Mouse (Mus musculus): ENCODE results near the gene Rassf2. TPM values are rescaled to one million over a fixed set of nuclear protein-coding genes. Genes with fewer than 3 reads are reported as not detected.

Rassf2 gene
- polyA plus RNA-seq, 1 experiment from 2014 or later: 23.4 TPM

DNA sequence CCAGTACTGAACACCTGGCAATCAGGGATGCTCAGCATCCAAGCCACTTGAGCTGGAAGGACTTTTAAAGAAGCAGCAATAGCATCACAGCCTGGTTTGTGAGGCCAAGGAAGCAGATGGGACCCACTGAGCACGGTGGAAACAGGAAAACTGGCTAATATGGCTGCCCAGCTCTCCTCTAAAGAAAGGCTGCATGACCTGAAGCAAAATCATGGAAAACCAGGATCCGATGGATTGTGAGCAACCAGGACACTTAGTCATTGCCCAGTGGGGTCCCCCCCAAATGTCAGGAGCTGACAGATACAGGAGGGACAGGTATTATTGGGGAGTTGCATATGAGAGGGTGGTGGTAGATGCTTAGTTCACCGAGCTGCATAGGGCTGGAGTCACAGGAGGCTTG lies 81.9 kb downstream of the Rassf2 start:
- Histone ChIP-seq H3K9ac (no peak overlapping the region), H3K9me3 (no peaks in the 10 kb centered on the region), H3K36me3 (no peaks in the 10 kb centered on the region), H3K27ac (replicated peaks) (no peak overlapping the region), H3K4me2 (no peak overlapping the region), H3K27me3 (peaks cover 27% of the 10 kb centered on the region), H3K4me1 (replicated peaks) (peaks cover 12% of the 10 kb centered on the region), H3K4me3 (no peak overlapping the region)
- WGBS: 79% methylated on average over 3 of the region's 3 CpGs
- no peak for ATAC-seq (ENCODE audit: low read depth)

DNA sequence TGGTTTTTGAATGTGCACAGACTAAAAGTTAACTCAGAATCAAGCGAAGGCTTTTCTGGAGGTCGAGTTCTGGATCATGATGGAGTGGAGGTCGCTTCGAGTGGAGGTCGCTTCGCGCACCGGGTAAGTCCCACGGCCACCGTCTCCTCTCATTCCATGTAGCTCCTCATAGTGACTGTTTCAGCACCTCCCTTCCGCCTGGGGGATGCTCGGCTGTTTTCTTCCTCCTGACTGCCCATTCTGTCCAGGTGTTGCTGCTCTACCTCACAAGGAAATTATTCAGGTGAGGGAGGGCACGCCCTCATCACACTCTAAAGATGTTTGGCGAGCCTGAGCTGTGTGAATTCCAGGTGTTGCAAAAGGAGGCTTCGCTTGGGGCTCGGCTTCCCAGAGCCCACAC lies 83.7 kb downstream of the Rassf2 start:
- no peak overlapping the region for H3K4me2 ChIP-seq
- no peak overlapping the region for H3K27ac ChIP-seq (replicated peaks)
- WGBS: 89% methylated on average over 16 of the region's 16 CpGs
- H3K9ac ChIP-seq: no peak overlapping the region
- no peak overlapping the region for H3K4me3 ChIP-seq
- H3K27me3 ChIP-seq: peaks cover 9% of the 10 kb centered on the region
- no peaks in the 10 kb centered on the region for H3K36me3 ChIP-seq
- no peak for ATAC-seq (ENCODE audit: low read depth)
- H3K4me1 ChIP-seq (replicated peaks): 0 out of 2 replicates have a peak, but pooled peaks cover 4% of the 10 kb centered on the region
- no peaks in the 10 kb centered on the region for H3K9me3 ChIP-seq

- Histone ChIP-seq H3K4me3 (no peak overlapping the region), H3K9ac (no peak overlapping the region), H3K27ac (replicated peaks) (no peak overlapping the region), H3K27me3 (peaks cover 5% of the 10 kb centered on the region; the same call in 1 of the 2 replicates), H3K9me3 (no peaks in the 10 kb centered on the region), H3K4me2 (no peak overlapping the region), H3K4me1 (replicated peaks) (0 out of 2 replicates have a peak, but pooled peaks cover 4% of the 10 kb centered on the region), H3K36me3 (no peaks in the 10 kb centered on the region)
- WGBS: 90% methylated on average over 6 of the region's 6 CpGs
- no peak for ATAC-seq (ENCODE audit: low read depth)
Measured at GRCm38 (mm10) chr2:131945765-131946164, 84.3 kb downstream of the Rassf2 start.

- no peak overlapping the region for H3K4me3 ChIP-seq
- no peaks in the 10 kb centered on the region for H3K4me1 ChIP-seq (replicated peaks)
- no peaks in the 10 kb centered on the region for H3K27me3 ChIP-seq
- no peak overlapping the region for H3K27ac ChIP-seq (replicated peaks)
- H3K9ac ChIP-seq: no peak overlapping the region
- WGBS: 88% methylated on average over 8 of the region's 8 CpGs
- H3K9me3 ChIP-seq: no peaks in the 10 kb centered on the region
- H3K36me3 ChIP-seq: no peaks in the 10 kb centered on the region
- ATAC-seq (ENCODE audit: low read depth): no peak
- H3K4me2 ChIP-seq: no peak overlapping the region
Measured at GRCm38 (mm10) chr2:131945225-131945624, 84.8 kb downstream of the Rassf2 start.

- ATAC-seq (ENCODE audit: low read depth): no peak
- no peaks in the 10 kb centered on the region for H3K36me3 ChIP-seq
Measured at GRCm38 (mm10) chr2:131944370-131944769, 85.7 kb downstream of the Rassf2 start.

GRCm38 (mm10) chr2:131941501-131941900 lies 88.6 kb downstream of the Rassf2 start:
- no peak for ATAC-seq (ENCODE audit: low read depth)
- 85% methylated on average over 6 of the region's 6 CpGs for WGBS
- no peaks in the 10 kb centered on the region for H3K4me1 ChIP-seq (replicated peaks)

More at GRCm38 (mm10) chr2:131944370-131944769, 85.7 kb downstream of the Rassf2 start:
- 16% methylated on average over 1 of the region's 1 CpGs for WGBS
- Histone ChIP-seq H3K9me3 (no peaks in the 10 kb centered on the region), H3K4me3 (no peak overlapping the region), H3K27ac (replicated peaks) (no peak overlapping the region), H3K4me2 (no peak overlapping the region), H3K4me1 (replicated peaks) (no peaks in the 10 kb centered on the region), H3K9ac (no peak overlapping the region), H3K27me3 (no peaks in the 10 kb centered on the region)

DNA sequence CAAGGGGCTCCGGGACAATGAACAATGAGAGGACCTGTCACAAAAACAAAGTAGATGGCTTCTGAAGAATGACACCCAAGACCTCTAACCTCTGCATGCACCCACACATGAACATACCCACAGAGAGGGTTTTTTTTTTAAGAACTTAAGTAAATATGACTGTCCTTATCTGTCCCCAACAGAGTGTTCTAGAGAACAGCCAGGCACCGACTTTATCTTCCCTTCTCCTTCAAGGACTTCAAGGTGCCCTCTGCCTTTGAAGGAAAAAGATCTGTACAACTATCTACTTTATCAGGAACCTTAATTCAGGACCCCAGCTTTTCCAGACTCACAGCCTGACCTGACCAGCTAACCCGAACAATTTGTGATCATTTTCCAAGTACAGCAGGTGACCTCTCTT lies 89.6 kb downstream of the Rassf2 start:
- Histone ChIP-seq H3K27me3 (no peaks in the 10 kb centered on the region), H3K27ac (replicated peaks) (no peak overlapping the region), H3K9me3 (no peaks in the 10 kb centered on the region), H3K4me3 (no peak overlapping the region), H3K4me2 (no peak overlapping the region), H3K9ac (no peak overlapping the region), H3K36me3 (peaks cover 20% of the 10 kb centered on the region), H3K4me1 (replicated peaks) (no peaks in the 10 kb centered on the region)
- WGBS: 85% methylated on average over 3 of the region's 3 CpGs
- no peak for ATAC-seq (ENCODE audit: low read depth)

More at GRCm38 (mm10) chr2:131941501-131941900, 88.6 kb downstream of the Rassf2 start:
- Histone ChIP-seq H3K9me3 (no peaks in the 10 kb centered on the region), H3K27me3 (no peaks in the 10 kb centered on the region), H3K36me3 (peaks cover 16% of the 10 kb centered on the region), H3K27ac (replicated peaks) (no peak overlapping the region), H3K9ac (no peak overlapping the region), H3K4me2 (no peak overlapping the region), H3K4me3 (no peak overlapping the region)

Other genes starting within 250 kb of the Rassf2 start
- gene Erv3, start 170.5 kb downstream of the Rassf2 start, polyA plus RNA-seq (2015; fragmentation: Nextera tagmentation; extraction: Ambion mirVana): 0.07 TPM in 1 of 2 replicates, not detected in the other
- gene Prnp, start 120.3 kb downstream of the Rassf2 start, polyA plus RNA-seq (2015; fragmentation: Nextera tagmentation; extraction: Ambion mirVana): 128 and 129 TPM in 2 replicates
- gene Prn, start 120.3 kb downstream of the Rassf2 start, polyA plus RNA-seq (2015; fragmentation: Nextera tagmentation; extraction: Ambion mirVana): not detected in 2 replicates
- gene Prnd, start 79.4 kb downstream of the Rassf2 start, polyA plus RNA-seq (2015; fragmentation: Nextera tagmentation; extraction: Ambion mirVana): 11.5 and 13.9 TPM in 2 replicates
- gene Slc23a2, start 114.8 kb upstream of the Rassf2 start, polyA plus RNA-seq (2015; fragmentation: Nextera tagmentation; extraction: Ambion mirVana): 23.8 and 28.6 TPM in 2 replicates
- 51.7 and 58.1 TPM in 2 replicates for gene Tmem230, start 217.5 kb upstream of the Rassf2 start, polyA plus RNA-seq (2015; fragmentation: Nextera tagmentation; extraction: Ambion mirVana)
- gene Pcna, start 223.1 kb upstream of the Rassf2 start, polyA plus RNA-seq (2015; fragmentation: Nextera tagmentation; extraction: Ambion mirVana): 110 and 127 TPM in 2 replicates
- gene Cds2, start 232.9 kb upstream of the Rassf2 start, polyA plus RNA-seq (2015; fragmentation: Nextera tagmentation; extraction: Ambion mirVana): 49.6 and 53.6 TPM in 2 replicates

Data from neural tube, embryonic 13.5 days (tissue).